ENCODE assay signal across 16 mouse cellular contexts in genomic region chr16:27453823-27454222, GRCm38 (mm10).
"Had no signal": no experiment of that assay in that cellular context is flagged by ENCODE, and none has a peak within 500 bp of the region (broad histone marks: within the 10 kb centered on the region; RNA-seq: fewer than 3 reads in every experiment).

No protein-coding gene starts in this region.

- H3K27me3 ChIP-seq: lung, embryonic 15.5 days; megakaryocyte, embryonic 14.5 days; midbrain, embryonic 13.5 days; midbrain, embryonic 15.5 days; neural tube, embryonic 12.5 days; stomach, embryonic 15.5 days had no signal

- DNase-seq: lung, adult 2 months; lung, postnatal 14 days; lung, postnatal 36 days; right cerebral cortex, postnatal 14 days; thymus, postnatal 14 days; thymus, postnatal 36 days had no signal

- H3K36me3 ChIP-seq: midbrain, embryonic 15.5 days; stomach, embryonic 15.5 days had no signal

- H3K4me3 ChIP-seq: lung, embryonic 15.5 days; megakaryocyte, embryonic 14.5 days; midbrain, embryonic 13.5 days; midbrain, embryonic 15.5 days; neural tube, embryonic 12.5 days; stomach, embryonic 15.5 days had no signal

- H3K27ac ChIP-seq: lung, embryonic 15.5 days; macrophage; midbrain, embryonic 13.5 days; midbrain, embryonic 15.5 days; neural tube, embryonic 12.5 days; stomach, embryonic 15.5 days; stomach, postnatal 0 days had no signal

- H3K9me3 ChIP-seq: lung, embryonic 15.5 days; megakaryocyte, embryonic 14.5 days; midbrain, embryonic 13.5 days; midbrain, embryonic 15.5 days; neural tube, embryonic 12.5 days; stomach, embryonic 15.5 days had no signal

- H3K9ac ChIP-seq: lung, embryonic 15.5 days; midbrain, embryonic 13.5 days; midbrain, embryonic 15.5 days; neural tube, embryonic 12.5 days; stomach, embryonic 15.5 days had no signal

- H3K4me2 ChIP-seq: lung, embryonic 15.5 days; midbrain, embryonic 11.5 days; midbrain, embryonic 13.5 days; midbrain, embryonic 15.5 days; neural tube, embryonic 12.5 days; stomach, embryonic 15.5 days had no signal

- ATAC-seq: lung, postnatal 0 days had no signal

- H3K4me1 ChIP-seq: lung, embryonic 15.5 days; megakaryocyte, embryonic 14.5 days; midbrain, embryonic 15.5 days; neural tube, embryonic 12.5 days; stomach, embryonic 15.5 days had no signal
